Mouse (Mus musculus): ENCODE results near the gene Slc51b.

DNA sequence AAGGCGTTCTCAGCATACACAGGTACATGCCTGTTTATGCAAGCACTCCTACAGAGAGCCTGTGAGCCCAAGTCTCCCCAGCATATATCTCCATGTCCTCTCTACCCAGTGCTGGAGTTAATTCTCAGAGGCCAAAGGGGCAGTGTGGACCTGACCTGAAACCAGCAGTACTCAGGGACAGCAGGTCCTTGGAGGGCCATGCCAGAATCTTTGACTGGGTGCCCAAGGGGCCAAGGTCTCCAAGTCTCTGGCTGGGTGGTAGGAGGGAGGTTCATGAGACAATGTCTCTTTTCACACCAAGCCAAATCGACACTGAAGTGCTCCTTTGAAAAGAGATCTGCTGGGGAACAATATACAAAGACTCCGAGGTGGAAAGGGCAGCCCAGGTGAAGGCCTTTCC lies 14.9 kb downstream of the Slc51b start:
- no peak for TF ChIP-seq POLR2A (IDR thresholded peaks at IDR 0.05; ENCODE audit: low read depth, low read length)
- no peak for TF ChIP-seq CTCF (conservative IDR thresholded peaks at IDR 0.05; ENCODE audit: insufficient read depth, insufficient read length, low read depth, low read length)
